Mouse (Mus musculus): ENCODE results near the gene Tmem106a. TPM values are rescaled to one million over a fixed set of nuclear protein-coding genes. Genes with fewer than 3 reads are reported as not detected.
"Not testable (repeated sequence)": the region's sequence is repeated elsewhere in the genome, so short reads cannot be mapped to it uniquely, and the experiment has no call there.

Tmem106a gene
- polyA plus RNA-seq, 1 experiment from 2014 or later = 3.2 TPM

DNA sequence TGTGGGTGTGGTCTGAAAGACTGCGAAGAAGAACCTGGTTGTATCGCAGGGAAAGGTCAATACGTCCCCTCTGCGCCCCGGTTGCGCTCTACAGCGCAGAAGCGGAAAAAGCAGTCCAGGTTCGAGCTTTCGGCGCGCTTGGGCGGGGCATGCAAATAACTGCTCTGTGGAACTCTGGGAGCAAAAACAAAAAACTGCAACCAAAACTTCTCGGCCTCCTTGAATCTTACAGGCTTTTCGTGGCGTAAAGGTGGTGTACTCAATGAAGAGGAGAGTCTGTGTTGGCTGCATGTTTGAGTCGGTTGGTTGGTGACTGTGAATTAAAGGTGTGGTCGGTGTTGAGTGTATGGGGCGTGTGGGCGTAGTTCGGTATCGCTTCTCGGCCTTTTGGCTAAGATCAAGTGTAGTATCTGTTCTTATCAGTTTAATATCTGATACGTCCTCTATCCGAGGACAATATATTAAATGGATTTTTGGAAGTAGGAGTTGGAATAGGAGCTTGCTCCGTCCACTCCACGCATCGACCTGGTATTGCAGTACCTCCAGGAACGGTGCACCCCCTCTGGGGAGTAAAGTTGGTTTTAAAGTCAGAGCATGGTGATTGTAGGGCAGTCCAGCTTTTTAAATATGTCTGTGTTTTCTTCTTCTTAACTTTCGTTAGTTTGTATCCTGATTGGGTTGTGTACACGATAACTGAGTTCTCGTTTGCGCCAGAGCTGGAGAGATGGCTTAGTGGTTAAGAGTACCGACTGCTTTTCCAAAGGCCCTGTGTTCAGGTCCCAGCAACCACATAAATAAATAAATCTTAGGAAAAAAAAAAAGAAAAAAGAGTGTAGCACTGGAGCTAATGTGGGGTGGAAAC is 45.2 kb downstream of the Tmem106a start, which contains the start of gene Rdm1:
Gene Rdm1 (plus strand): TSS at position 201 of the 862 bp plus-strand sequence.
- Histone ChIP-seq H3K4me1 (0 out of 2 replicates have a peak, but pooled peaks cover 7% of the 10 kb centered on the region), H3K4me2 (replicated peaks) (peak within 1 kb of the TSS; percentile 80), H3K36me3 (peaks cover 3% of the 10 kb centered on the region), H3K4me3 (peak within 1 kb of the TSS; percentile 55), H3K9ac (peak within 1 kb of the TSS; percentile 75), H3K27ac (peak within 1 kb of the TSS; percentile 99), H3K27me3 (no peaks in the 10 kb centered on the region), H3K9me3 (no peaks in the 10 kb centered on the region)
- ATAC-seq (ENCODE audit: low FRiP score, low read depth) = peak; percentile 92
- WGBS = under 1% methylated on average over 34 of the region's 34 CpGs

DNA sequence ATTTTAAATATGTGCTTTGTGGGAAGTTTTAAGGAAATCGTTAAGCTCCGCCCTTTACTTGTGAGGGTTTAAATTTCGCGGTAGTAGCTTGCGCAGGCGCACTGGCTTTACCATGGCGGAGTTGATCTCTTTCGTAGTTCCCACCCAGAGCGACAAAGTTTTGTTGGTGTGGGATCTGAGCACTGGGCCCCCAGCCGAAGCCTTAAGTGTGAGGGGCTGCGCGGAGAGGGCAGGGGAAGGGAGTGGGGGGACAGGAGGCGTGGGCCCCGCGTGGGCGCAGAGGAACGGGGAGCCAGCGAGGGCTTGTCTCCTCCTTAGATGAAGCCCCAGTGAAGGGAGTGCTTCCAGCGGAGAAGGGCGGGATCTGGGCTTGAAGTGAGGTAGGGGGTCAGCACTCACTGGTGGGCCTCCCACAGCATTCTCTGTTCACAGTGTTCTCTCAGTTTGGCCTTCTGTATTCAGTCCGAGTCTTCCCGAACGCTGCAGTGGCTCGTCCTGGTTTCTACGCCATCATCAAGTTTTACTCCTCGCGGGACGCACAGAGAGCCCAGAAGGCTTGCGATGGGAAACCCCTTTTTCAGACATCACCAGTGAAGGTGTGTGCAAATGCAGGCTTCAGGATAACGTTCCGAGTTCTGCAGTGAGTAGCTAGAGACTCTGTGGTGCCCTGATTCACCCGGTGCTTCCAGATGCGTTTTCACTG is 46.0 kb downstream of the Tmem106a start:
- Histone ChIP-seq H3K4me1 (0 out of 2 replicates have a peak, but pooled peaks cover 7% of the 10 kb centered on the region), H3K27ac (peak overlapping the region; percentile 99), H3K9ac (peak overlapping the region; percentile 75), H3K4me3 (peak overlapping the region; percentile 55), H3K27me3 (no peaks in the 10 kb centered on the region), H3K36me3 (peaks cover 5% of the 10 kb centered on the region), H3K4me2 (replicated peaks) (peak overlapping the region; percentile 80), H3K9me3 (no peaks in the 10 kb centered on the region)
- ATAC-seq (ENCODE audit: low FRiP score, low read depth) = peak; percentile 69
- WGBS = 0% methylated on average over 33 of the region's 33 CpGs

DNA sequence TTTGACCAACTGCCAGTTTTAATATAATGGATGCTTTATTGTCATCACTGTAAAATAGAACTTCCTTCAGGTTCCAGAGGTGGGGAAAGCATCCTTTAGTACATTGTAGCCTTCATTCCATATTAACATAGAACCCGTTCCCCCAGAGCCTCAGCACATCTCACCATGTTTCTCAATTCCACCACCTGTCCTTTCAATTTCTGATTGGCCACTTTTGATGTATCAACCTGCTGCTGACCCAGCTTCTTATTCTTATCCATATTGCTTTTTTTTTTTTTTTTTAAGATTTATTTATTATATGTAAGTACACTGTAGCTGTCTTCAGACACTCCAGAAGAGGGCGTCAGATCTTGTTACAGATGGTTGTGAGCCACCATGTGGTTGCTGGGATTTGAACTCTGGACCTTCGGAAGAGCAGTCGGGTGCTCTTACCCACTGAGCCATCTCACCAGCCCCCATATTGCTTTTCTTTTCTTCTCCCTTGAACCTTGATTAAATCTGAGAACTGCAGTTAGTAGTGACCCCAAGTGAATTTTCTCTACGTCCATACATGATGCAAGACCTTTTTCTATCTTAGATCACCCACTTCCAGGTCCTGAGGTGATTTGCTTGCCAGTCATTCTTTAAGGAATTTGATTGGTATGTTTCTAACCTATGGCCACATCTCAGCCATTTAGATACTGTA is 46.8 kb downstream of the Tmem106a start:
- peak overlapping the region; percentile 75; the same call in 1 of the 2 replicates for H3K9ac ChIP-seq
- H3K4me2 ChIP-seq (replicated peaks) = peak overlapping the region; percentile 80
- ATAC-seq (ENCODE audit: low FRiP score, low read depth); H3K27ac ChIP-seq; H3K9me3 ChIP-seq; H3K4me1 ChIP-seq; H3K27me3 ChIP-seq: not testable (repeated sequence)
- H3K36me3 ChIP-seq = peaks cover 13% of the 10 kb centered on the region
- H3K4me3 ChIP-seq = peak overlapping the region; percentile 55
- 67% methylated on average over 4 of the region's 5 CpGs for WGBS

DNA sequence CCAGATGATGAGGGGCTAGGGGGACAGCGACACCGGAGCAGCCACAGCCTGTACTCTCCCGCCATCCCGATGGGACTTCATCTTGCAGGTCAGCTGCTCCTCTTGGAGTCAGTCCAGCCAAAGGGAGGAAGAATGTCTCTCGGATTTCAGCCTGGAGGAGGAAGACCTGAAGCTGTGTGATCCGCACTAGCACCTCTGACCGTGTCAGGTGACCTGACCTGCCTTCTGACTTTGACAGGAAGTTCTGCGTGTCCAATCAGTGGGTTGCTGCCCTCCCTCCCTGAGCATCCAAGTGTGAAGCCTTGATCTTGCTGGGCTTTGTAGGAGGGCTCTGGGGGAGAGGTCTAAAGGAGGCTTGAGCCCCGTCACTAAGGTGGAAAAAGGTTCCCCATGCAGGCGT is 53.6 kb downstream of the Tmem106a start:
- no peaks in the 10 kb centered on the region for H3K27me3 ChIP-seq
- no peak for ATAC-seq (ENCODE audit: low FRiP score, low read depth)
- no peaks in the 10 kb centered on the region for H3K4me1 ChIP-seq
- H3K36me3 ChIP-seq = peaks cover 38% of the 10 kb centered on the region
- no peak overlapping the region for H3K9ac ChIP-seq
- no peak overlapping the region for H3K4me2 ChIP-seq (replicated peaks)
- H3K9me3 ChIP-seq = no peaks in the 10 kb centered on the region
- no peak overlapping the region for H3K27ac ChIP-seq
- H3K4me3 ChIP-seq = no peak overlapping the region
- 74% methylated on average over 10 of the region's 10 CpGs for WGBS

DNA sequence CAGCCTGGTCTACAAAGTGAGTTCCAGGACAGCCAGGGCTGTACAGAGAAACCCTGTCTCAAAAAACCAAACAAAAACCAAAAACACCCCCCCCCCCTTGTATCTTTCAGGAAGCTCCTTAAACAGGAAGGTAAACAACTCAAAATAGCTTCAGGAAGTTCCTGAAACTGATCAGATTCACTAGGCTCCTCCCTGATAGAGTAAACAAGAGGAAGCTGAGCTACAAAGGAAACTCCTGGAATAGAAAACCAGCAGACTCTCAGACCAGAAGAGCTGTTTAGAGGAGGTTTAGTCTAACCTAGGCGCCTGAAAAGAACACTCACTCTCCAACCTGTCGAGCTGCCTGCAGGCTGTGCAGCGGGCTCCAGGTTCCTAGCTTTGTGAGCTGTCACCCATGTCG is 57.7 kb downstream of the Tmem106a start:
- Histone ChIP-seq H3K36me3 (peaks cover 19% of the 10 kb centered on the region), H3K4me1 (no peaks in the 10 kb centered on the region), H3K27me3 (no peaks in the 10 kb centered on the region), H3K4me3 (no peak overlapping the region), H3K9ac (no peak overlapping the region), H3K27ac (no peak overlapping the region; the same call in 1 of the 2 replicates), H3K9me3 (no peaks in the 10 kb centered on the region), H3K4me2 (replicated peaks) (no peak overlapping the region)
- ATAC-seq (ENCODE audit: low FRiP score, low read depth) = no peak
- WGBS = 90% methylated on average over 4 of the region's 4 CpGs

DNA sequence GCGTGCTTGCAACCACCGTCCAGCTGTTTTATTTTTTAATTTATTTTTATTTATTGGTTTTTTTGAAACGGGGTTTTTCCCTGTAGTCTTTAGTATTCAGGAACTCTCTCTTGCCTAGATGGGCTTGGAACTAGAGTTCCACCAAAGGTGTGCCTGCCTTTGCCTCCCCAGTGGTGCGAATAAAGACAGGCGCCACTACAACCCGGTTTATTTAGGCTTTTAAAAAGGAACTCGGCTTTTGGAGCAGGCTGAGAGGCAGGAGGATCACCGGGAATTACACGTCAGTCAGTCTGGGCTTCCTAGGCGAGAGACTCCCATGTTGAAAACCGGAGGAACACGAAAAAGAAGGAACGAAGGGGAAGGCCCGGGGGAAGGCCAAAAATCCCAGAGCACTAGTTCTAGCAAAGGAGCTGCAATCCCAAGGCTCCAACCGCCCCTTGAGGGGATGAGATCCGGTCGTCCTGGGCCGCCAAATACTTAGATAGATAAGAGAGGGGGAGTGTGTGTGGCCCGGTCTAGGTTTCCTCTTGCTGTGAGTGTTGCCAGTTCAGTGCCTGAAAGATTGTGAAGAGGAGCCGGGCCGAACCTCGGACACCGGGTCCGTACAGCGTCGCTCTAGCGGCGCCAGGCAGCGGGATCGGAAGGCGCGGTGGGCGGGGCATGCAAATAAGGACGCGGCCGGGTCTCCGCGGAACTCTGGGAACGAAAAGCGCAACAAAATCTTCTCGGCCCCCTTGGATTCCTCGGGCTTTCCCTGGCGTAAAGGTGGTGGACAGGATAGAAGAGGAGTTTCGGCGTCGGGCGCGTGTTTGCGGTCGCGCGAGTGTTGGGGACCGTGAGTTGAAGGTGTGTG is 59.0 kb downstream of the Tmem106a start:
- H3K27me3 ChIP-seq, H3K9me3 ChIP-seq, H3K4me1 ChIP-seq, H3K36me3 ChIP-seq: not testable (repeated sequence)
- peak overlapping the region; percentile 62 for H3K9ac ChIP-seq
- peak overlapping the region; percentile 79; the same call in 1 of the 2 replicates for H3K27ac ChIP-seq
- ATAC-seq (ENCODE audit: low FRiP score, low read depth) = peak; percentile 70
- peak overlapping the region; percentile 59 for H3K4me2 ChIP-seq (replicated peaks)
- peak overlapping the region; percentile 40 for H3K4me3 ChIP-seq
- WGBS = 4% methylated on average over 53 of the region's 53 CpGs

Other genes with a start within 250 kb of the Tmem106a start
- gene G6pc, start 214.7 kb upstream of the Tmem106a start, polyA plus RNA-seq (2015; fragmentation: Nextera tagmentation; extraction: Ambion mirVana) = not detected in 2 replicates
- 79.5 and 84.5 TPM in 2 replicates for gene Aarsd1, start 164.6 kb upstream of the Tmem106a start, polyA plus RNA-seq (2015; fragmentation: Nextera tagmentation; extraction: Ambion mirVana)
- gene Gm27029, start 157.4 kb upstream of the Tmem106a start, polyA plus RNA-seq (2015; fragmentation: Nextera tagmentation; extraction: Ambion mirVana) = 11.5 and 12.6 TPM in 2 replicates
- gene Rundc1, start 157.2 kb upstream of the Tmem106a start, polyA plus RNA-seq (2015; fragmentation: Nextera tagmentation; extraction: Ambion mirVana) = 19.3 and 21.3 TPM in 2 replicates
- 15.3 and 15.7 TPM in 2 replicates for gene Ptges3l, start 156.9 kb upstream of the Tmem106a start, polyA plus RNA-seq (2015; fragmentation: Nextera tagmentation; extraction: Ambion mirVana)
- 328 and 347 TPM in 2 replicates for gene Rpl27, start 139.9 kb upstream of the Tmem106a start, polyA plus RNA-seq (2015; fragmentation: Nextera tagmentation; extraction: Ambion mirVana)
- gene Ifi35, start 133.8 kb upstream of the Tmem106a start, polyA plus RNA-seq (2015; fragmentation: Nextera tagmentation; extraction: Ambion mirVana) = 8.3 and 9.5 TPM in 2 replicates
- gene Rnd2, start 117.2 kb upstream of the Tmem106a start, polyA plus RNA-seq (2015; fragmentation: Nextera tagmentation; extraction: Ambion mirVana) = 10.0 and 12.0 TPM in 2 replicates
- gene Vat1, start 116.0 kb upstream of the Tmem106a start, polyA plus RNA-seq (2015; fragmentation: Nextera tagmentation; extraction: Ambion mirVana) = 35.7 and 39.7 TPM in 2 replicates
- gene Brca1, start 30.3 kb upstream of the Tmem106a start, polyA plus RNA-seq (2015; fragmentation: Nextera tagmentation; extraction: Ambion mirVana) = 12.1 and 13.6 TPM in 2 replicates
- gene Nbr1, start 30.1 kb upstream of the Tmem106a start, polyA plus RNA-seq (2015; fragmentation: Nextera tagmentation; extraction: Ambion mirVana) = 70.9 and 78.1 TPM in 2 replicates
- gene Gm11634, start 17.0 kb downstream of the Tmem106a start, polyA plus RNA-seq (2015; fragmentation: Nextera tagmentation; extraction: Ambion mirVana) = not detected in 2 replicates
- gene Rdm1, start 45.0 kb downstream of the Tmem106a start, polyA plus RNA-seq (2015; fragmentation: Nextera tagmentation; extraction: Ambion mirVana) = 42.6 and 47.4 TPM in 2 replicates
- gene Arl4d, start 83.3 kb downstream of the Tmem106a start, polyA plus RNA-seq (2015; fragmentation: Nextera tagmentation; extraction: Ambion mirVana) = 2.0 and 2.2 TPM in 2 replicates
- gene Dhx8, start 150.7 kb downstream of the Tmem106a start, polyA plus RNA-seq (2015; fragmentation: Nextera tagmentation; extraction: Ambion mirVana) = 47.4 and 47.9 TPM in 2 replicates
- 15.6 and 17.9 TPM in 2 replicates for gene Etv4, start 203.1 kb downstream of the Tmem106a start, polyA plus RNA-seq (2015; fragmentation: Nextera tagmentation; extraction: Ambion mirVana)

Data from limb, embryonic 13.5 days (tissue).